Mouse (Mus musculus) erythroid progenitor cell, adult 5-6 weeks (primary cell): ENCODE data around the gene Gan. TPM values are rescaled to one million over a fixed set of nuclear protein-coding genes. Genes with fewer than 3 reads are reported as not detected.

Source experiments
- ATAC-seq: replicated peaks from 2 replicates; pipeline ENCODE4 v1.8.0; 2016; ENCODE audit warnings: moderate number of reproducible peaks, mild to moderate bottlenecking, moderate TSS enrichment, inconsistent platforms; ENCODE audit not compliant: poor library complexity, low FRiP score, severe bottlenecking
- total RNA-seq, 2 experiments: library from RNA; stranded (forward) in 1 of 2; stranded (reverse) in 1 of 2; fragments of 150-400 nt in 1 of 2; fragments of 186-747, 209-891 nt in 1 of 2; gene quantifications; 2 replicates each; pipeline versions ENCODE4 v1.2.3 to v1.2.4; 2015 to 2017; ENCODE audit warnings: low replicate concordance in 2 of 2

Gan gene
- total RNA-seq, 2 experiments from 2014 or later, result 12.4 to 15.1 TPM

DNA sequence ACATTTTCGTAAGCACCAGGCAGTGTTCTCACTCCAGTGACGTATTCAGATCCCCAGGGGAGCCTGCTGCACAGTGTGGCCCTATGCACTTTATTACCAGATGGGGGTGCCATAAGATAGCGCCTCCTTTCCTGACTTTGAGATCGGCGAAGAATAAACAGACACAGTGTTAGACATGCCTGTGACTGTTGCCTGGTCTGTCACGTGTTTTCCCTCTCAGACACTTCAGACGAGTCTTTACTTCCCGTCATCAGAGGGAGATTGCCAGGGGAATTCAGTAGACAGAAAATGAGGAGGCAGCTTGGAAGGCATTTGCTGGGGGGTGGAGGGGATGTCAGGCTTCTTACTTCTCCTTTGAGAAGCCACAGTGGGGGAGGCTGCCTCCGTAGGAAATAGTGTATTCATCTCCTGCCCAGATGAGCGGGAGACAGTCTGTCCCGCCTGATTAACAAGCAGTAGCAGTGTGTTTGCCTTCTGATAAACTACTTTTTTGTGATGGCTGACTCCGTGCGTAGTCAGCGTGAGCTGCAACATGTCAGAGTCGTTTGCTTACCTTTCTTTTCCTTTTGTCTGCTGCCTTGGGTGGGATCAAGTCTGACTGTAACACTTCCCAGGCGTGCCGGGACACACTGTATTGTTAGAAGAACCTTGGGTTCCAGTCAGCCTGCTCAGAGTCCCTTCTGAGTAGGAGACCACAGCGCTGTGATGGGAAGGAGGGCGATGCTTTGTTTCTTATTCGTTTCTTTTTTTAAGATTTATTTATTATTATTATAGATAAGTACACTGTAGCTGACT lies 40.4 kb downstream of the Gan start:
- peak; percentile 66 for ATAC-seq

DNA sequence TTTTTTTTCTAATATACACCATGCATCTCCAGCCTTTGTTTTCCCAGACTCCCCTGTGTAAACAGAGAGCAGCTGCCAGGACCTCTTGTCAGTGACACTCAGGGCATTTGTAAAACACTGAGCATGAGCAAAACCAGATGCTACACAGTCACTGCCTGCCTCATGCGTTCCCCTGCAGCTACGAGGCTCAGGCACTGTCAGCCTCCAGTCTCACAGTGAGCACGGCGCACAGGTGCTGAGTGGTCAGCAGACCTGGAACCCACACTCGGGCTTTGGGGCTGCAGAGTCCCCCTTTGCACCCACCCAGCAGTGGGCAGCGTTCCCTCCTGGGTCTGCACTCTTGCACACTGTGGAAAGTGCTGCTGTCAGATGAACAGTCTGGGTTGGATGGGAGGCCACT lies 41.7 kb downstream of the Gan start:
- ATAC-seq, result no peak

DNA sequence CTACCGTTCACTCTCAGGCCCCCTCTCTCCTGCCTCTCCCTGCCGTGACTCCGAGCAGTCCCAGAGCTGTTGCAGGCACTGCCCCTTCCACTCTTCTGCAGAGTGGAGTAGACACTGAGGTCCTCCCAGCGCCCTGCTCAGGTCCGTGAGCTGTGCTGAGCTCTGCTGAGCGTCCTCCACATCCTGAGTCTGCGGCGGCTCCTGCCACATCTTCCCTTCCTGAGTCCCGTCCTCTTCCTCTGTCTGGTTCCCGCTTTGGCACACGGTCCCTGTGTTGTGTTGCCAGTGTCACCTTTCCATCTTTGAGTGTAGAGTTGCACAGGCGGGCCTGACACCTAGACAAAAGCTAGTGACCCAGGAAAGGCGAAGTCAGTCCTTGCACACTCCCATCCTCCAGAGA lies 42.4 kb downstream of the Gan start:
- no peak for ATAC-seq

DNA sequence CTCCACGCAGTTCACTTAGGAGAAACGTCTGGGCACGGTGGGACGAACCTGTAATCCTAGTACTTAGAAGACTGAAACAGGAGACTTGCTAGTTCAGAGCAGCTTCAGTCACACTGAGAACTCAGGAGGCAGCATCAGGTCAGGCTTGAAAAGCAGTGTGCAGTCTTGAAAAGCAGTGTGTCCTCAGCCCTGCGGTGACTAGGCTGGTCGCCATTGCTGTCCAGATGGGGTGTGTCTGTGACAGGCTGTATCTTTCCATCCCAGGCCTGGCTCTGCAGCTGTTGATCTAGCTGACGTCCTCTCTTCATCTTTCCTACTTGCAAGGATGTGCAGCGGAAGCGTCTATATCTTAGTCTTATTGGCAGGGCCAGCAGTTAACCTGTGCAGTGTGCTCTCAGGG lies 42.9 kb downstream of the Gan start:
- ATAC-seq, result peak; percentile 64

DNA sequence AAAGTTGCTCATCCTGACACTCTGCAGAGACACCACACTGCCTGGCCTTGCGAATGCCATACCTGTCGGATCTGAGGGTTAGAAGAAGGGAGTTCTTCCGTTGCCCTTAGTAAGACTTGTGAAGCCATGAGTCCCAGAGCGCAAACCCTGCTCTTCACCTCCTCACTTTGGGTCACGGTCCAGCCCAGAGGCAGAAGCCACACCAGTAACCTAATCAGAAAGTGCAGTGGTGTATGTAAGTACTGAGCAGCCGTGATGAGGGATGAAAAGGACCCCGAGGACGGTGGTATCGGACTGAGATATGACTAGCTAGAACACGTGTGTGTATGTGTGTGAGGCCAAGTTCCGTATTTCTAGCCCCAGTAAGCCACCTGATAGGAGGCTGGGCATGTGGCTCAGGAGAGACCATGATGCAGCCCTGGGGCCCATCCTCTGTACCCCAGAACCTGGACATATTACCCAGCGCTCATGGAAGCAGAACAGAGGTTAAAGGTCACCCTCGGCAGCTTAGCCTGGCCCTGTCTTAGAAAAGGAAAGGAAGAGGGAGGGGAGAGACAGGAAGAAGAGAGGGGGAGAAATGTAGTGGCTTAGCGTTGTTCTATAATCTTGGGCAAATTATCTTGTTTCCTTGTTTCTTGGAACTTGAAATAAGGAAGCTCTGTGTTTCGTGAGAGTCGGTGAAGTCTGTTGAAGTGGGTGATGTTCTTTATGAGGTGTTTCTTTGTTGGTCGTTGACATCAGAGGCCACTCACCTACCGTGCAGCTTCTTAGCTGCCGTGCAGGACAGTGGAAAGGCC lies 43.5 kb downstream of the Gan start:
- ATAC-seq, result peak; percentile 26

DNA sequence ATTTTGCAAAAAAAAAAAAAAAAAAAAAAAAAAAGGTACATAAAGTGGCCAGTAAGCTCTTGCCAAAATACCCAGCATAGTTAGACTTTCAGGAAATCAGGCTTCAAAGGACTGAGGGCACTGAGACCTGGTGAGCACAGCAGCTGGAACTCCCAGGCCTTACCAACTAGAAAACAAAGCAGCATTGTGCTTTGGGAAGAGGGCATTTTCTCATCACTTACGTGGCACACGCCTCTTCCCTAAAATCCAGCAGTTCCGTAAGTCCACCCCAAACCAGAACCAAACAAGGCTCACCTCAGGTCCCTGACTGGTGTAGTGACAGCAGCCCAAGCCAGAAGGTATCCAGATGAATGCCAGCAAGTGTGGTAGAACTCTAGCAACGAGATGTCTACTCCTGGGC lies 45.1 kb downstream of the Gan start:
- ATAC-seq, result no peak

DNA sequence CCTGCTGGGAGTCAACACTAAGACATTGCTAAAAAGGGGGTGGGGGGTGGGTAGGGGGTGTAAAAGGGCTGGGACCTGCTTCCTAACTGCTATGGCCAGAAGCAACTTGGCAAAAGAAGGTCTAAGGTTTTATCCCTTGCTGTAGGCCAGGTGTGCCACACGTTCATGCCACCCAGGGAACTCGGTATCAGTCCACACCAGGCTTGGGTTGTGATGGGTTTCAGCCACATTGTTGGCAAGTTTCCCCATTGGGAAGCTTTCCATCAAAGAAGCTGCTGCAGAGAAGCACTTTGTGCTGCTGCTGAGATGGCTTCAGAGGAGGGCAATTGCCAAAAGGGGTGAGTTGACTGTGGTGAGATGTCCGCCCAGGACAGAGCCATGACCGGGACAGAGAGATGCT lies 47.9 kb downstream of the Gan start:
- ATAC-seq, result peak; percentile 58

DNA sequence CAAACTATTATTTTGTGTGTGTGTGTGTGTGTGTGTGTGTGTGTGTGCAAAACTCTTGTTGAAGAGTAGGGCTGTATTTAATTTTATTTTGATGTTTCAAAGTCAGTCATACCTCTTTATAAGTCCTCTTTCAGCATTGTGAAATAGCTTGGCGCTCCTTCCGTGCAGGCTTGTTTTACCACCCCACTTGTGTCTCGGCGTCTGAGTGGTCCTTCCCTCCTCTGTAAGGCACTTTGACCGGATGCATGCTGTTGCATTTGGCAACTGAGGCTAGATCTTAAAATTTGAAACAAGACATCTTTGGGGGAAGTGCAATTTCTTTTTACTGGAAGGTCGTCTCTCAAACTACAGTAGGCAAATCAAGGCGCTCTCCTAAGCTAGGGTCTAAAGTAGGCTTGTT lies 48.7 kb downstream of the Gan start:
- ATAC-seq, result no peak

DNA sequence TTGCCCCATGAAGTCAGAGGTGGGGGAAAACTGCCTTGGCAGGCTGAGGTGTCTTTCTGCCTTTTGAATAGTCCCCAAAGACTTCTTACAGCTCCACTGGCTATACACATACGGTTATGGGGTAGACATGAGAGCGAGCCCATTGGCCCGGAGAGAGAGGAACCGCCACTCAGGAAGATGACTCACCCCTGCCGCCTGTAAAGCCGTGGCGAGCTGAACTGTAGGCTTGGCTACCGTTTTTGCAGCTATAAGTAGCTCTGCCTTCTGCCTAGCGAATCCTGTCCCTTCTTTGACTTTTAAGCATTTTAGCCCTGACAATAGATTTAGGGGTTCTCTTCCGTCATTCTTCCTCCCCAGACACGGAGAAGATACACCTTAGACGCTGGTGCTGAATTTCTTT lies 51.2 kb downstream of the Gan start:
- ATAC-seq, result no peak

DNA sequence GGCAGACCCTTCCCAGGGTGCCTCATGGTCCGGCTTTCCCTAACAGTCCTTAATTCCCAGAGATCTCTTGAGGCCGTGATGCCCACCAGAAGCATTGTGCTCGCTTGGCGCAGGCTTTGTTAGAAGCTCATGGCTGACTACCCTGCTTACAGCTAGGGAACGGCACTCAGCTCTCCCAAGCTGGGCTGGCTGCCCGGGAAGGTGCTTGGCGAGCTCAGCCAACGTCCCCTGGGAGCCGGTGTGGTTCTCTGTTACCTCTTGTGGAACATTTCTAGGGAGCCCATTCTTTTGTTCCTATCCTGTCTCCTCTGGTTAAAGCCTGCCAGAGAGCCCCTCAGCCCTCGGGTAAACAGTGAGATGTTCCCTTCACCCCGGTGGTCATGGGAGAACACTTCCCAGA lies 54.2 kb downstream of the Gan start:
- no peak for ATAC-seq

DNA sequence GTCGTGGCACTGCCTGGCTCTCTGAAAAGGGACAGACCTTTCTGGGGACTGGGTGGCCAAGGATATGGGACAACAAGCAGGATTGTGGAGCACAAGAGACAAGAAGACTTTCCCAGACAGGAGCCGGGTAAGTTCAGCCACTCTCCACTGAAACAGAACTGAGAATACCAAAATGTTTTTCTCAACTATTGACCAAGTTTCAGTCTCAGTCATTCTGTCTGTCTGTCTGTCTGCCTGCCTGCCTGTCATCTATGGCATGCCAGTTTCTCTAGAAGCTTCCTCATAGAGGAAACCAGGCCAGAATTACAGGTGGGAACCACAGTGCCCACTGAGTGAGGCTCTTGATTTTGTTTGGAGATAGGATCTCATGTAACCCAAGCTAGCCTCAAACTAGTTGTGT lies 59.8 kb downstream of the Gan start:
- no peak for ATAC-seq

DNA sequence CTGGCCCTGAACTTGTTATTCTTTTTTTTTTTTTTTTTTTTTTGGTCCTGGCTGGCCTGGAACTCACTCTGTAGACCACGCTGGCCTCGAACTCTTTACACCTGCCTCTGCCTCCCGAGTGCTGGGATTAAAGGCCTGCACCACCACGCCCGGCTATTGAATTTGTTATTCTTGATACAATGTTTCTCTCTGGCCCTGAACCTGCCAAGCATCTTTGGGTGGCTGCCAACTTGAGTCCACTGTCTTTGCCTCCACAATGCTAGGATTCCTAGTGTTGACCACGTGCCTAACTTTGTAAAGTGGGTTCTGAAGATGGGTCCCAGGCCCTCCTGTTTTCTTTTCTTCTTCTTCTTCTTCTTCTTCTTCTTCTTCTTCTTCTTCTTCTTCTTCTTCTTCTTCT lies 64.5 kb downstream of the Gan start:
- ATAC-seq, result no peak

DNA sequence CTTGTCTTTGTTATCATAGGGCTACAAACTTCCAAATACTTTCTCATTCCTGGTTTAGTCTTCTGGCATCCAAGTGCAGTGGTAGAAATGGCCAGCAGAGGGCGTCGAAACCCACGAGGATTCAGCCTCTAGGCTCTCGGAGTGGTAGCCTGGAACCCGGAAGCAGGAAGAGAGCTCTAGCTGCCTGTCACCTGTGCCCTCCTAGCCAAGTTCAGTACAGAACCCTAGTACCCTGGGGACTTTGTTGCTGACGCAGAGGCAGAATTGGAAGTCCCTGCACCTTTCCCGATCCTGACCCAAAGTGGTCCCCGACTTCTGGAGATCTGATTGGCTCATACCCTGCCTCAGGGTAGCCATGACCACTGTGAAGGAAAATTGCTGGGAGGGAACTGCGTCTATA lies 66.7 kb downstream of the Gan start:
- ATAC-seq, result peak; percentile 96

DNA sequence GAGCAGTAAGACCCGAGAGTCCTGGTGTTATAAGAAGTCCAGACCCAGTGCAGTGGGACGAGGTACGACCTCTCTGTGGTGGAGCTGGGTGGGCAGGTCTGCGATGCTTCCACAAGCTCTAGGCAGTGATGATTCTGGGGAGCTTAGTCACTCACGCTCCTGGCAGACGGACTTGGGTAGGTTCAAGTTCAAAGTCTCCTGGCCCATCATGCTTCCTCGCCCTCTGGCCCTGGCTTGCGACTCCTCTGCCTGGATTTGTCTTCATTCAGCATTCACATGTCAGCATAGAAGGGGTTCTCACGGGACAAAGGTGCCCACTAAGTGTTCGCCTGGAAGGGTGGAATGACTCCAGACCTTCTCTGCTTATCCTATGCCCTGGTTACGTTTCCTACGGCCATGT lies 68.4 kb downstream of the Gan start:
- no peak for ATAC-seq

DNA sequence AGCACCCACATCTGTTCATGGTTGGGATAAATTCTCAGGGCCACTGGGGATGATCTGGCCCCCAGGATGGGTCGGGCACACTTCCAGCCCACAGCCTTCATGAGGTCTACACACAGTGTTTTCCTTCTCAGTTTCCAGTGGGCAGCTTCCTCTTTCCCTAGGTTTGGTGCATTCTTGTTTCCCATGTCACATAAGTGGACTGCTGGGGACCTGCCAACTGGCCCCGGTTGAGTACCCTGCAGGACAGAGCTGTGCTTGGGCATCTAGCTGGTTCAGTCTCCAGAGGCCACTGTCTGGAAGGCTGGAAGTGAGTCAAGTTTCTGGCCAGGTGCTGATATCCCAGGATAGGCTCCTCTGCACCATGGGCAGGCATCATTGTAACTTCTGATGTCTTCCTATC lies 69.4 kb downstream of the Gan start:
- ATAC-seq, result no peak

DNA sequence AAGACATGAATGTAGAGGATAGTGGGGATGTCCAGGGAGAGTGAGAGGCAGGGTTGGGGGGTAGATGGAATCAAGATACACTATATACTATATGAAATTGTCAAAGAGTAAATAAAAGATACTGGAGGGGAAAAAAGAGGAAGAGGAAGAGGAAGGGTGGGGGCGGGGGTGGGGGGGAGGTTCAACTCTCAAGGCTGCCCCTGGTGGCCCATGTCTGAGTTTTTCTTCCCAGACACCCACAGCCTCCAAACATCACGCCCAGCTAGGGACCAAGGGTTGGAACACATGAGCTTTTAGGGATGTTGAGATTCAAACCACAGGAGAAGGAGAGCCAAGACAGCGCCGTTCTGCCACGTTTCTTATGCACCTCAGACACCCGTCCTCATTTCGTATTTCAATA lies 75.3 kb downstream of the Gan start:
- no peak for ATAC-seq

DNA sequence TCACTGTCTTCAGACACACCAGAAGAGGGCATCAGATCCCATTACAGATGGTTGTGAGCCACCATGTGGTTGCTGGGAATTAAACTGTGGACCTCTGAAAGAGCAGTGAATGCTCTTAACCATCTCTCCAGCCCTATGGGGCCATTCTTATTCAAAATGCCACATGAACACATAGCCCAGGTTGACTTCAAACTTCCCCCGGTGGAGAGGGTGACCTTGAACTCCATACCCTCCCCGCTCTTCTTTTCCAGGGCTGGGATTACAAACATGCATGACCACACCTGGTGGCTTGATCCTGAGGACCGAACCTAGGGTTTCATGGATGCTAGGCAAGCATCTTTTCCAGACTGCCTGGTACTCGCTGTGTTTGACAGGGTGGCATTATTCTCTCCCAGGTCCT lies 78.6 kb downstream of the Gan start:
- no peak for ATAC-seq

DNA sequence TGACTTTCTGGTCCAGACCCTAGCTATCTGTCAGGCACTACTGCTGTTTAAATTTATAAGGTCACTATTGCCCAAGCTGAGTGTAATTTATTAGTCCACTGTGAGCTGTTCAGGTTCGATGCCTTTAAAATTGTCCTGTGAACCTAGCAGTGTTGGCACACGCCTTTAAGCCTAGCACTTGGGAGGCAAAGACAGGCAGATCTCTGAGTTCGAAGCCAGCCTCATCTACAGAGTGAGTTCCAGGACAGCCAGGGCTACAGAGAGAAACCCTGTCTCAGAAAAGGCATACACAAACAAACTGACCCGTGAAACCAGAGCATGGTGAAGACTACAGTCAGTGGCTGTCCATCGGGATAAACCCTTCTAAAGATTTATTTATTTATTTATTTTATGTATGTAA lies 82.4 kb downstream of the Gan start:
- no peak for ATAC-seq

DNA sequence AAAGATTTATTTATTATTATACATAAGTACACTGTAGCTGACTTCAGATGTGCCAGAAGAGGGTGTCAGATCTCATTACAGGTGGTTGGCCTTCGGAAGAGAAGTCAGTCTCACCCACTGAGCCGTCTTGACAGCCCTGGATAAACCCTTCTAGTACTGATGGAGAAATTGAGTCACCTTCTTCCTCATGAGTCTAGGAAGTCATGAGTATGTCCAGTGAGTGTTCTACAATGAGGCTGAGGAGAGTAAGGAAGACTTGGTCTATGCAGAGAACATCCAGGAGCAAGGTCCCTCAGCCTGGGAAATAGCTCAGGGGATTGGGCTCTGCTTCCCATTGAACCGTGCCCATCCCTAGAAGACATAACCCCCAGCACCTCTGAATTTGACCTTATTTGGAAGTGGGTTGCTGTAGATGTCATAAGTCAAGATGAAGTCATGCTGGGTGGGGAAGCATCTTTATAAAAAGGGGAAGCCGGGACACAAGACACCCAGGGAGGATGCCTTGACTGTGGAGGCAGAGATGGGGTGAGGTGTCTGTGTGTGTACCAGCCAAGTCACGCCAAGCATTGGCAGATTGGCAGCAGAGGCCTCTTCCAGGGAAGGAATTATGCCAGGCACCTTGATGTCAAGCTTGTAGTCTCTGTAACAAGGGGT lies 83.0 kb downstream of the Gan start:
- ATAC-seq, result no peak

DNA sequence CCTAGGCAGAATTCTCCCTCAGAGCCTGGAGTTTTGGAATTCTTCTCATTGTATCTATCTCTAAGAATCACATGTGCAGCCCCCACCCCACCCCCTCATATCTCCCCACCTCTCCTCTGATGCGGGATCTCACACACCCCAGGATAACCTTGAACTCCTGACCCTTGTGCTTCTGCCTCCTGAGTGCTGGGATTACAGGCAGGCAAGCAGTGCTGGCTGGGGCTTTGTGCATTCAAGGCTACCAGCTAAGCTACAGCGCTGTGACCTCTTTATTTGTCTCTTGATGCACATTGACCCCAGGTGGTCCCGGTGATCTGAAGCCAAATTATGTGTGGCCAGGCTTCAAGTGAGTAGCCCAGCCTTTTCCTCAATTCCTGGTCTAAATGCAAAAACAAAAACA lies 83.9 kb downstream of the Gan start:
- ATAC-seq, result no peak

DNA sequence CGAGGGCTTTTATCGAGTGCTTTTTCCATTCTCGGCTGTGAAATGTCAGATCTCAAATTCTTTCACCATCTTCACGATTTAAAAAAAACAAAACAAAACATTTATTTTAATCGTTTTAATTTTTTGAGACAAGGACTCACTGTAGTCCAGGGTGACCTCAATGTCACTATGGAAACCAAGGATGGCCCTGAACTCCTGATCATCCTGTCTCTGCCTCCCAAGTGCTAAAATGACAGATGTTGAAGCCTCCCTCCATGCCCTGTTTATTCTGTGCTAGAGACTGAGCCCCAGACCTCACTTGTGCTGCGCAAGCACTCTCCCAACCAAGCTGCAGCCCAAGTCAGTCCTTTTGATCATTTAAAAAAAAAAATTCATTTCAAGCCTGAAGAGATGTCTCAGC lies 84.4 kb downstream of the Gan start:
- no peak for ATAC-seq
